Mouse (Mus musculus) left cerebral cortex, adult 9 months (tissue): ENCODE results near the gene Pih1d3.

Source experiments
- DNase-seq, 2 experiments: peaks; one replicate each; pipeline ENCODE4 v3.0.0; 2022; ENCODE audit warnings: low spot score in 2 of 2

Pih1d3 gene

GRCm38 (mm10) chr1:31222564-31222963, at the start of gene Pih1d3, which contains the start of gene 4931428L18Rik:
Pih1d3 (plus strand) TSS chr1:31222838.
4931428L18Rik (minus strand) TSS chr1:31222684.
- no peak for DNase-seq

DNA sequence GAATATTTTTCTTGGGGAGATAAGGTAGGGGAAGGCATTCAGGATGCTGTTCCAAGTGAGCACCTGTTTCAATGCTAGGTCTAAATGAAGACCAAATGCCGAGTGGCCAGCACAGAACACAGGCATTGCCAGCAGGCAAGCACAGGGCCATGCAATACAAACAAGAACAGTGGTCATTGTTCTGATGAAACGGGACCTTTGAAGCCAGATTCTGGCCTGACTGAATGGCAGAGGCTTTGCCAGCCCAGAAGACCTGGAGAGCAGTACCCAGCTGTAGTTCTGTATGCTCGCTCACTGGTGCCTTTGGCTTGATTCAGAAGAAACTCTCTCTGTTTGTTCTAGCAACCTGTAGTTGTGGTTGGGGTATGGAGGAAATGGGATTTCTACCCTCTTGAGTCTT, 47.2 kb upstream of the Pih1d3 start:
- no peak for DNase-seq

DNA sequence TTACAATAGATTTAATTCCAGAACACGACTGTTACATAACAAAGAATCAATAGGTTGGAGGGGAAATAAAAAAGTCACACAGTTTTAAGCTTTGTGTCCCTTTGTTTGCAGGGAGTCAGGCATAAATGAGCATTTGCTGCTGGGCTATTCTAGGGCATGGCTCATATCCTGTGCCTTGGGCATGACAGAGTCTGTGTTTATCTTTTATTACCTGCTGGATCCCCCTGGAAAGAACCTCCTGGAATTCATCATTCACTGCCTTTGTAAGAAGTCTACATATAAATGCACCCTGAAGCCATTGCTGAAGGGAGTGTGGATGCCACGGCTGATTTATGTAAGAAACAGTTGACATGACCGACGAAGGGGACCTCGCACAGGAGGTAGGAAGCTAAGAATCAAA, 46.5 kb upstream of the Pih1d3 start, which contains the start of gene Lgsn:
TSS of gene Lgsn (plus strand) at position 301 of the 400 bp plus-strand sequence.
- no peak for DNase-seq

- DNase-seq = no peak
These were observed 44.4 kb upstream of the Pih1d3 start for GRCm38 (mm10) chr1:31178264-31178663.

DNA sequence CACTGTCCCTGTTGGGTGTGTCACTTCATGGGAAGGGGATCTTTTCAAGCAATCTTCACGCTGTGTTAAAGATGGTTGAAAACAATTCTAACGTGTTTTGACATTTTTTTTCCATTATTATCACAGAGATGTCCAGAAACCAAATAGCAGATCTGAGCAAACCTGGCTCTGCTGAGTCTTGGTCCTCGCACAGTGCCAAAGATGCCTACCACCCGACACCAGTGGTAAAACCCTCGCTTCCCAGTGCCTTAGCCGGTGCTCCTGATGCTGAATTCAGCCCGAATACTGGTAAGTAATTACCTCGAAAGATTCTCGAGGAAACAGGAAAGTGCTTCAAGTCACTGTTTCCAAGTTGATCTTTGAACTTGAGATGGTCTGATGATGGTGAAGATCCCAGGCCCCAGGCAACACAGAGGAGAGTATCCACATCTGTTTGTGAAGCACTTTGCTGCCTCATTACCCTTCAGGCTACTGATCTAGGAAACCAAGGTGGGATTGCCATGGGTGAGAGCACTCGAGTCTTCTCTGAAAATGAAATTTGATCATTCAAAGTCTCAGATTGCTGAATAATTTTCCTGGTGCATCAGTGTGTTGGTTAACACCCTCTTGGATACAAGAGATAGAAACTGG, 32.3 kb upstream of the Pih1d3 start:
- no peak for DNase-seq

DNA sequence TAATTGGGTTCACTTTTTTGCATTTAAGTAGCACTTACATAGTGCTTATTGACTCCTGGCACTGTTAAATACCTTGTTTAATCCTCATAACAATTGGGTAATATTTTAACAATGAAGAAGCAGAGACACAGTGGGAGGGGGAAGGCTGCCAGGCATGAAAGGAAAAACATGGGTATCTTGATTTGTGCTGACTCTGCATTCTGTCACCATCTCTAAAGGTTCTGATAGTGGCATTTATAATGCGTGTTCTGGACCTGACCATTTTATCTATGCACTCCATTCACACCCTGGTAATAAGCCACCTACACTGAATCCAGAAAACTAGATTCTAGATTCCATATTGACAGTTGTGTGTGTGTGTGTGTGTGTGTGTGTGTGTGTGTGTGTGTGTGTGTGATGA, 27.0 kb upstream of the Pih1d3 start:
- DNase-seq = no peak

DNA sequence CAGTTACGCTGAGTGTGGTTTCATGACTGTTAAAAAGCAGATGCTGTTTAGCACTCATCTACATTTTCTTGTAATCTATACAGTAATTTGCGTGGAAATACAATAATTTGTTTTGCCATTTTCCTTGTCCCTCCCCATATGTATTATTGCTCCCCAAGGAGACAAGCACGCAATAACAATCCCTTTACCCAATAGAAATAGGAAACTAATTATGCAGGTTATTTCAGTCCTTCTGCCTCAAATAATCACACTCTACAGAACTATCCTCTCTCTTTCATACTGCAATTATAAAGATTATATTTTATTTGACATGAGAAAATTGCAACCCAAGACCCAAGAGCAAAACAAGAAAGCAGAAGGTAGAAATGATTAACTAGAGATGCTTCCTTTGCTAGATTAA, 25.7 kb upstream of the Pih1d3 start:
- DNase-seq = no peak

GRCm38 (mm10) chr1:31203771-31204170, 18.9 kb upstream of the Pih1d3 start:
- peak in 1 of 2 experiments; percentile 56 for DNase-seq

DNA sequence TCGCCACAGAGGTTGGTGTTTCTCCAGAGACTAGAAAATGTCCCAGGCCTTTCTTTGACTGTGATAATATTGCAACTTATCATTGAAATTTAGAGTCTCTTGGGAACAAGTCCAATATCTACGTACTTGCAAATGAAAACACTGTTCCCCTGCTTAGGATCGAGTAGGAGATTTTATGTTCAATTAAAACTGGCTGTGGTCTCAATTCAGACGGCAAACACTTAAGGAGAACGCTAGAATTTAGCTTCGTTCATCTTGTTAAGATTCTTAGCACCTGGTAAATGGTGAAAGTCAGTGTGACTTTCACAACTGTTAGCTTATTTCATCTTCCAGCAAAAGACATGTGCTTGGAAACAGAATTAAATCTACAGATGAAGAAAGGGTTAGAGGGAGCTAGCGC, 17.3 kb upstream of the Pih1d3 start:
- DNase-seq = no peak

DNA sequence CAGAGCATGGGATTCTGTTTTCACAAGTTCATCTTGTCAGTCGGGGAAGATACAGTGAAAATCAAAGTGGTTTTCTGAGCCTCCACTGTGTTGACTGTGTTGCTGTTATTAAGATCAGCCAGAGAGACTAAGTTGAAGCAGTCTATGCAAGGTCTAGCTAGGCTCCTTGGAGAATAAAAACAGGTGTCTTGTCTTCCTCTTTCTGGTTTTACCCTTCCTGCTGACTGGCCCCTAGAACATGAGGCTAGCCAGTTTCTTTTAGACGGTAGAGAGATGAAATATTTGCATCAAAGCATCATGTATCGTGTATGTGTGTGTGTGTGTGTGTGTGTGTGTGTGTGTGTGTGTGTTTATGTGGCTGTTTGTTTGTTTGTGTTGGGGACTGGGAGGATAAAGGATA, 16.9 kb upstream of the Pih1d3 start:
- no peak for DNase-seq

- DNase-seq = peak in 1 of 2 experiments; percentile 62
These were observed 12.5 kb upstream of the Pih1d3 start for GRCm38 (mm10) chr1:31210144-31210543.

GRCm38 (mm10) chr1:31214831-31215230, 7.8 kb upstream of the Pih1d3 start:
- DNase-seq = no peak

- DNase-seq = no peak
These were observed 1.9 kb upstream of the Pih1d3 start for GRCm38 (mm10) chr1:31220599-31221250.

GRCm38 (mm10) chr1:31233319-31234036, 10.8 kb downstream of the Pih1d3 start:
- DNase-seq = peak; percentile 2 to 30

DNA sequence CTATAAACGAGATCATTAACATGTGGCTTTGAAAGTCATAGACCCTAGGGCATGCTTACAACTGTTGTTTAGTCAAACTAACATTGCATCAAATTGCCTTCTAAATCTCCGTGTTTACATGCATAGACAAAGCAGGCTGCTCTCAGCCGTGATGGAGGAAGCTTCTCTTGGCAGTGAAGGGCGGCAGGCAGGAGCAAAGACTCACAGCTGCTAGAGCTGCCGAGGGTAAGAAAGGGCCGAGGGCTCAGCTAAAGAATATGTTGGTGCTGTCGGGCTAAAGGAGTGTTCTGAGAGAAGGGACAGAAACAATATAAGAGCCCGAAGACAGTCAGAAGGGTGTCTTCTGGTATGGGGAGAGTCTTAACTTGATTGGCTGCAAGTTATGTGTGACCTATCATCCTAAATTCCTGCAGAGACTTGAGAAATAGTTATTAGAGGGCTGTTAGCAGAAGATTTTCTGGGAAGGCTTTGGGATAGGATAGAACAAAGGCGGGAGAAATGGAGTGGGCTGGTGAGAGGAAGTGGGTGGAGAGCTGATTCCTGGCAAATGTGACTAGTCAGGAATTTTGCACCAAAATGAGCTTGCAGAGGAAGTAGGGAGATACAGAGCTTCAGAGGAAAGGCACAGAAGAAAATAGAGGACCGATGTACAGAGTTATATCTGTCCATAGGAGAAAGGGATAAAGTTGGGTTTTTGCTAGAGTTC, 37.7 kb downstream of the Pih1d3 start:
- DNase-seq = peak; percentile 19 to 39
